Mouse (Mus musculus) embryonic fibroblast, embryonic 13.5 days (primary cell): ENCODE measurements at regions not wholly inside any gene's neighbourhood (a gene's known extent, or its start where the extent isn't known, plus 50 kb on each side); places are given as distances from the start of the nearest gene placed in this dataset.

ENCODE experiments used
- CTCF ChIP-seq: IDR thresholded peaks from 2 replicates; pipeline ENCODE4 v1.5.1; 2011; ENCODE audit warnings: mild to moderate bottlenecking, control low read depth, low read length, moderate library complexity, borderline replicate concordance; ENCODE audit not compliant: insufficient read depth
- POLR2A ChIP-seq: IDR thresholded peaks from 2 replicates; pipeline ENCODE4 v1.6.1; 2011; ENCODE audit warnings: low read depth, mild to moderate bottlenecking, control low read depth, low read length, moderate library complexity

GRCm38 (mm10) chr12:109754986-109755385 lies 154.9 kb upstream of the Rtl1 start:
- TF ChIP-seq POLR2A: no peak
- TF ChIP-seq CTCF: no peak
